Mouse (Mus musculus): ENCODE results near the gene Popdc3.

GRCm38 (mm10) chr10:45216676-45217075 lies 38.8 kb downstream of the Popdc3 start:
- TF ChIP-seq CTCF (conservative IDR thresholded peaks at IDR 0.05; ENCODE audit: low read length) (no peak), POU5F1 (IDR thresholded peaks at IDR 0.05; ENCODE audit: borderline replicate concordance, low read length) (no peak), NANOG (IDR thresholded peaks at IDR 0.05; ENCODE audit: borderline replicate concordance, low read length) (no peak)

Measured in E14TG2a.4 (cell line).